Mouse (Mus musculus): ENCODE data around the gene Lhpp.

DNA sequence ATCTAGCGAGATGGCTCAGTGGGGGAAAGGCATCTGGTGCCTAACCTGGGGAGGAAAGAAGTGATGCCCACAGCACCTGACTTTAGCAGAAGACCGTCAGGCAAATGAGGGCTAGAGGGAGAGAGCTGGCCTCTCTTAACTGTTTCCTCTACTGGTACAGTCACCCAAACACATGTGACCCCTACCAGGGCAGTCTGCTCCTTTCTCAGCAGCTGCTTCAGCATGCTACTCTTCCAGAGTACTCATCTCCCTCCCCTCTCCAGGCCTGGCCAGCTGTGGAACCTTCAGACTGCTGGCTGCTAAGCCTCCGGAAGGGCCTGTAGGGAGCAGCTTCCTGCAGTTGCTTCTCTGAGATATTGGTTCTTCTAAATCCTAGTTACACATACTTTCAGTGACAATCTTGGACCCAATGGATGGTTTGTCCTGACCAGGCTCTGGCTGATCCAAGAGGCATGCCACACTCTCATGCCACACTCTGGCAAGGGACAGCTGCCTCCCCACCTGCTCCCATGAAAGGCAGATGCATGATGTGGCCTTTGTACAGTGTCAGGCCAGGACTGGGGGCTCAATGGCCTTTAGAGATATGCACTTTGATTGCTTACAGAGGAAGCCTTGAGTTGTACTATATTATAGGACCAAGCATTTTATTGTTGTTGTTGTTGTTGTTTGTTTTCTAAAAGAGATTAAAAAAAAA lies 137.8 kb downstream of the Lhpp start:
- TF ChIP-seq EP300 (IDR thresholded peaks at IDR 0.05; ENCODE audit: low read depth): no peak
- TF ChIP-seq CTCF (IDR thresholded peaks at IDR 0.05; ENCODE audit: low read depth): no peak
